Mouse (Mus musculus) heart, adult 2 months (tissue): ENCODE results near the gene AW822073. TPM values are rescaled to one million over a fixed set of nuclear protein-coding genes. Genes with fewer than 3 reads are reported as not detected.
"Not testable (repeated sequence)": the region's sequence is repeated elsewhere in the genome, so short reads cannot be mapped to it uniquely, and the experiment has no call there.

Experiments used
- DNase-seq, 2 experiments: peaks; one replicate each; pipeline ENCODE4 v3.0.0; 2021
- H3K27ac ChIP-seq: fragments of 200-600 bp; 2 replicates; pipeline ENCODE4 v1.8.1; 2022
- H3K27me3 ChIP-seq: fragments of 200-500 bp; 2 replicates; pipeline ENCODE4 v1.6.1; 2012; ENCODE audit warnings: mild to moderate bottlenecking, low read length, inconsistent platforms, mixed read lengths; ENCODE audit not compliant: control insufficient read depth, insufficient read depth
- H3K36me3 ChIP-seq: fragments of 200-500 bp; 2 replicates; pipeline ENCODE4 v1.6.1; 2012; ENCODE audit warnings: low read length, inconsistent platforms; ENCODE audit not compliant: control insufficient read depth, insufficient read depth
- H3K4me1 ChIP-seq: fragments of 200-500 bp; 2 replicates; pipeline ENCODE4 v1.6.1; 2011; ENCODE audit warnings: low read length; ENCODE audit not compliant: control insufficient read depth, insufficient read depth
- H3K4me3 ChIP-seq: fragments of 200-600 bp; 2 replicates; pipeline ENCODE4 v1.8.1; 2022
- H3K79me2 ChIP-seq: fragments of 200-500 bp; replicated peaks from 2 replicates; pipeline ENCODE4 v1.6.1; 2012; ENCODE audit warnings: mild to moderate bottlenecking, inconsistent platforms, low read length, moderate library complexity, mixed read lengths; ENCODE audit not compliant: control insufficient read depth, insufficient read depth
- H3K9ac ChIP-seq: fragments of 200-500 bp; 2 replicates; pipeline ENCODE4 v1.6.1; 2012; ENCODE audit warnings: low read depth, mild to moderate bottlenecking, control low read depth, inconsistent platforms, low read length, mixed read lengths
- CTCF ChIP-seq: fragments of 200-600 bp; IDR thresholded peaks from 2 replicates; pipeline ENCODE4 v1.8.1; 2022; ENCODE audit warnings: antibody characterized with exemption, mild to moderate bottlenecking, moderate library complexity
- EP300 ChIP-seq: fragments of 200-500 bp; IDR thresholded peaks from 2 replicates; pipeline ENCODE4 v1.6.1; 2011; ENCODE audit warnings: low read depth, low read length, control low read depth; ENCODE audit not compliant: insufficient read depth
- POLR2A ChIP-seq: fragments of 200-500 bp; IDR thresholded peaks from 2 replicates; pipeline ENCODE4 v1.6.1; 2011; ENCODE audit warnings: mild to moderate bottlenecking, low read depth, low read length, control low read depth; ENCODE audit not compliant: insufficient read depth
- WGBS: fragments of 180-500 bp; shearing (Covaris S2); methylation state at CpG from one replicate; pipeline ENCODE4 v1.1.7; 2018; 5-methylcytosine and 5-hydroxymethylcytosine counted together
- intact Hi-C: fragments of 180-260 bp; cut with DNase I; formaldehyde crosslinking; loops from one replicate; pipeline ENCODE4 v1.15.1; 2025
- polyA plus RNA-seq: library from polyadenylated mRNA; depleted of rRNA; stranded (reverse); fragments of >200 nt; gene quantifications from 2 replicates; pipeline ENCODE4 v1.2.3, GENCODE M21; 2012
- total RNA-seq, 2 experiments: library from RNA; stranded (reverse); gene quantifications; 2 replicates each; pipeline ENCODE4 v1.2.3; 2021

Gene AW822073
- total and polyA plus RNA-seq, 3 experiments, result not detected

DNA sequence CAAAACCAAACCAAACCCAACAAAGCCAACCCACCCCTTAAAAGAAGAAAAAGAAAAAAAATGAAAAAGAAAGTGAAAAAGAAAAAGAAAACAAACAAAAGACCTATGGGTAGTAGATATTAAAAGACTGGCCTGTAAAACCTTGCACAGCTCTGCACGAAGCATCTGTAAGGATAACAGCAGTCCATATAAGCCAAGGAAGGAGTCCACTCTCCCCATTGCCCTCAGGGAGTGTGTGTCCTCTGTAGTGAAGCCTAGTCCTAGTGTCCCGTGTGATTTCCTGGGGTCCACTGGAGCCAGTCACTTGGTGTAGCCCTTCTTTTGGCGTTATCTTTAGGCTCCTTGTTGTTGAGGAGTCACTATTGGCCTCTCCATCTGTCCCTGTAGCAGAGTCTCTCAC lies 5.3 kb upstream of the AW822073 start:
- 51% methylated on average over 3 of the region's 3 CpGs for WGBS
- DNase-seq, H3K79me2 ChIP-seq, H3K9ac ChIP-seq, H3K27ac ChIP-seq, H3K27me3 ChIP-seq, intact Hi-C loops, H3K4me3 ChIP-seq, H3K36me3 ChIP-seq, H3K4me1 ChIP-seq: not testable (repeated sequence)

DNA sequence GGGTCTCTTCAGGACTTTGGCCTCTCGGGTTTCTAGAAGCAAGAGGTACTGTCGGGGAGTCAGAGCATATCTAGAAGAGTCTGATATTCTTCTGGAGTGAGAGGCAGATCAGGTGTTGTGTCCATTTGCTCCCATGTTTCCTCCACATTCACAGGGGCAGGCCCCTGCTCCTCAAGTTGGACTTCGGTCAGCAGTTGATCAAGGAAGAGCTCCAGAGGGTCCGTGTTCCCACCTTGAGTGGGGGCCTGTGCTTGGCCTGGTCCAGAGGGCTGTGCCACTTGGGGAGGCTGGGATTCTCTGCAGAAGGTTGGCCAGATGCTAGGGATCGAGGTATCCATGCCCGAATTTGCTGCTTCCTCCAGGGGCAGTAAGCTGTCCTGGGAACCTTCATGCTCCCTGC lies 3.1 kb upstream of the AW822073 start:
- H3K36me3 ChIP-seq, H3K4me1 ChIP-seq, H3K4me3 ChIP-seq, H3K27me3 ChIP-seq, H3K27ac ChIP-seq, intact Hi-C loops, H3K9ac ChIP-seq, H3K79me2 ChIP-seq: not testable (repeated sequence)
- peak; percentile 49 to 67 for DNase-seq
- 76% methylated on average over 2 of the region's 6 CpGs for WGBS

DNA sequence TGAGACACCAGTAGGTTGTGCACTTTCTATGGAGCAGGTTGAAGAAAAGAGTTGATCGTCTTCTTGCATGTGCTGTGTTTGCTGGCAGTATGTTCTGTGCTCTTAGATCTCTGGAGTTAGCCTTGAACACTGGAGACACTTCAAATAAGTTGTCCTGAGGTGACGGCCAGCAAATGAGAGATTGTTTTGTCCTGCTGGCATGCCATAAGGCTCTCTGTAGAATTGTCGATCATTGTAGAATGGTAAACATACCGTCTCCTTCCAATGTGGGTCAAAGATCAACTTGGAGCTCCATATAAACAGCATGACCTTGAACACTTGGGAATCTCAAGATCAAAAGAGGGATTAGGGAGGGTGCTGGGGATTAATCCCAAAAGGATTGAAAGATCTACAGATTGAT lies 1.6 kb upstream of the AW822073 start:
- not testable (repeated sequence) for H3K27ac ChIP-seq, H3K9ac ChIP-seq

DNA sequence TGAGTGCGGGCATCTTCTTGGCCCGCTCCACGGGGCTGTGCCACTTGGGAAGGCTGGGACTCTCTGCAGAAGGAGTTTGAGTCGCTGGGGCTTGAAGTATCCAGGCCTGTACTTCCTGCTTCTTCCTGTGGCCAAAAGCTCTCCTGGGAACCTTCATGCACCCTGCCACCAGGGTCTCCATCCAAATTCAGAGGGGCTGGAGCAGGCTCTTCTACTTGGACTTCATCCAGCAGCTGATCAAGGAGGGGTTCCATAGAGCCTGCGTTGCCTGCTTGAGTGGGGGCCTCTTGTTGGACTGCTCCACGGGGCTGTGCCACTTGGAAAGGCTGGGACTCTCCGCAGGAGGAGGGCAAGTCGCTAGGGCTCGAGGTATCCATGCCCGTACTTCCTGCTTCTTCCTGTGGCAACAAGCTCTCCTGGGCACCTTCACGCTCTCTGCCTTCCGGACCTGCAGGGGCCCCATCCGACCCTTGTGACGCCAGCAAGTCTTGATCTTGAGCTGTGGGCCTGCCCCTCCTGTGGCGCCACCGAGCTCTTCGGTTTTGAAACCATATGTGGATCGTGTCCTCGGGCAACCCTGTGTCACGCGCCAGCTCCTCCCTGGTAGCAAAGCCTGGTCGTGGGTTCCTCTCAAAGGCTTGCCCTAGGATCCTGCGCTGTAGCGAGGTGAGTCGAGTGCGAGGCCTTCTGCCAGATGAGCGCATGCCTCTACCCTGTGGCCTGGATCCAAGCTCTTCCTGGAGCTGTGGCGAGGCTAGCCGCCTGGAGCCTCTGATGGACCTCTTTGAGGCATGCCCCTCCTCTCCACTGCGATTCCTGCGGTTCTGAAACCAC lies 541 bp downstream of the AW822073 start:
- peak; percentile 72 to 77 for DNase-seq
- intact Hi-C loops, result not testable (repeated sequence)
- WGBS, result 82% methylated on average over 31 of the region's 31 CpGs

More for the DNA sequence above, 1.6 kb upstream of the AW822073 start:
- DNase-seq, H3K4me3 ChIP-seq, H3K4me1 ChIP-seq, H3K36me3 ChIP-seq, H3K79me2 ChIP-seq, intact Hi-C loops, H3K27me3 ChIP-seq: not testable (repeated sequence)
- 70% methylated on average over 4 of the region's 4 CpGs for WGBS

DNA sequence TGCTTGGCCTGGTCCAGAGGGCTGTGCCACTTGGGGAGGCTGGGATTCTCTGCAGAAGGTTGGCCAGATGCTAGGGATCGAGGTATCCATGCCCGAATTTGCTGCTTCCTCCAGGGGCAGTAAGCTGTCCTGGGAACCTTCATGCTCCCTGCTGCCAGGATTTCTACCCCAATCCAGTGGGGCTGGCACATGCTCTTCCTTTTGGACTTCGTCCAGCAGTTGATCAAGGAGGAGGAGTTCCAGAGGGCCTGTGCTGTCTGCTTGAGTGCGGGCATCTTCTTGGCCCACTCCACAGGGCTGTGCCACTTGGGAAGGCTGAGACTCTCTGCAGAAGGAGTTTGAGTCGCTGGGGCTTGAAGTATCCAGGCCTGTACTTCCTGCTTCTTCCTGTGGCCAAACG lies 1.6 kb downstream of the AW822073 start:
- H3K4me3 ChIP-seq, H3K27me3 ChIP-seq, H3K79me2 ChIP-seq, intact Hi-C loops, DNase-seq, H3K9ac ChIP-seq, H3K27ac ChIP-seq, H3K4me1 ChIP-seq, H3K36me3 ChIP-seq: not testable (repeated sequence)
- WGBS, result 60% methylated on average over 4 of the region's 6 CpGs

More for the DNA sequence above, 541 bp downstream of the AW822073 start:
- H3K27ac ChIP-seq, H3K9ac ChIP-seq, H3K27me3 ChIP-seq, H3K36me3 ChIP-seq, H3K4me3 ChIP-seq, H3K4me1 ChIP-seq, H3K79me2 ChIP-seq: not testable (repeated sequence)

DNA sequence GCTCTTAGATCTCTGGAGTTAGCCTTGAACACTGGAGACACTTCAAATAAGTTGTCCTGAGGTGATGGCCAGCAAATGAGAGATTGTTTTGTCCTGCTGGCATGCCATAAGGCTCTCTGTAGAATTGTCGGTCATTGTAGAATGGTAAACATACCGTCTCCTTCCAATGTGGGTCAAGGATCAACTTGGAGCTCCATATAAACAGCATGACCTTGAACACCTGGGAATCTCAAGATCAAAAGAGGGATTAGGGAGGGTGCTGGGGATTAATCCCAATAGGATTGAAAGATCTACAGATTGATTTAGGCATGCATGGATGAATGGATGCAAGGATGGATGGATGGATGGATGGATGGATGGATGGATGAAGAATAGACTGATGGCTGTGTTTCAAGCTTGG lies 3.2 kb downstream of the AW822073 start:
- DNase-seq, H3K4me1 ChIP-seq, H3K4me3 ChIP-seq, H3K79me2 ChIP-seq, H3K9ac ChIP-seq, H3K27me3 ChIP-seq, intact Hi-C loops, H3K27ac ChIP-seq, H3K36me3 ChIP-seq: not testable (repeated sequence)
- WGBS, result 93% methylated on average over 2 of the region's 2 CpGs

DNA sequence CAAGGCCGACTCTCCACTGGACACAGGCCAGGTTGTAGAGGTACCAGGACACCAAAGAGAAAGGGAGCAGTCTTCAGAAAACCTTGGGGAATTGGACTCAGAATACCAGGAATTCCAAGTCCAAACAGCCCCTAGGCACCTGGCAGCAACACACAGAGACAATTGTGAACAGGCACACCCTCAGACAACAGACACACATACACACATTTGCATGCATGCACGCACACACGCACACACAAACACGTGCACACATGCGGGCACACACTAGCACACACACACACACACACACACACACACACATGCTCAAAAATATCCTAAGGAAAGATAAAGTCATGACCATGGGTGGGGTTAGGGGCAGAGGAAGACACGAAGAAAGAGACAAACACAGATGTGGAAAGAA lies 4.0 kb downstream of the AW822073 start:
- H3K27me3 ChIP-seq, result 0 out of 2 replicates have a peak, but pooled peaks cover 2% of the 10 kb centered on the region
- no peak for DNase-seq
- TF ChIP-seq POLR2A (no peak), CTCF (no peak), EP300 (no peak)
- H3K79me2 ChIP-seq, result no peaks in the 10 kb centered on the region
- intact Hi-C loops, result no loop called here
- WGBS, result 70% methylated on average over 6 of the region's 6 CpGs
- H3K4me3 ChIP-seq, result no peak overlapping the region
- H3K4me1 ChIP-seq, result no peaks in the 10 kb centered on the region
- no peak overlapping the region for H3K27ac ChIP-seq
- no peaks in the 10 kb centered on the region for H3K36me3 ChIP-seq
- H3K9ac ChIP-seq, result no peak overlapping the region
